Mouse (Mus musculus) CH12.LX (cell line): ENCODE data around the gene 2210017I01Rik. TPM values are rescaled to one million over a fixed set of nuclear protein-coding genes. Genes with fewer than 3 reads are reported as not detected.

Source experiments
- DNase-seq: peaks from one replicate; pipeline ENCODE4 v3.0.0-alpha.2; 2013; ENCODE audit errors: extremely low read depth
- H3K27ac ChIP-seq: 2 replicates; pipeline ENCODE4 v1.5.1; 2012; ENCODE audit warnings: low read depth, mild to moderate bottlenecking, control low read depth, moderate library complexity; ENCODE audit not compliant: insufficient read depth
- H3K27me3 ChIP-seq: replicated peaks from 2 replicates; pipeline ENCODE3; 2012; ENCODE audit warnings: inconsistent platforms
- H3K36me3 ChIP-seq, 2 experiments: replicated peaks in 1 of 2; 2 replicates each; pipeline versions ENCODE3 to v1.6.1; 2012; ENCODE audit warnings: inconsistent platforms in 1 of 2, low read length in 1 of 2, mild to moderate bottlenecking in 1 of 2, mixed read lengths in 1 of 2, moderate library complexity in 1 of 2; ENCODE audit not compliant: control insufficient read depth in 1 of 2, insufficient read depth in 1 of 2
- H3K4me1 ChIP-seq, 2 experiments: 2 replicates each; pipeline ENCODE4 v1.6.1; 2012; ENCODE audit warnings: inconsistent platforms in 1 of 2, moderate library complexity in 1 of 2; ENCODE audit not compliant: insufficient read depth in 2 of 2, control insufficient read depth in 1 of 2
- H3K4me2 ChIP-seq: 2 replicates; pipeline ENCODE4 v1.6.1; 2012; ENCODE audit warnings: low read depth, mild to moderate bottlenecking, control low read depth; ENCODE audit not compliant: poor library complexity, insufficient read depth, severe bottlenecking
- H3K4me3 ChIP-seq, 3 experiments: fragments of 150-350 bp in 1 of 3; sonication (generic) in 1 of 3; replicated peaks in 1 of 3; 2 replicates each; pipeline versions ENCODE3 to v1.5.1; 2011 to 2012; ENCODE audit warnings: low read depth in 2 of 3, low read length in 2 of 3, mild to moderate bottlenecking in 2 of 3, moderate library complexity in 2 of 3, control low read depth in 1 of 3, improper control_type of control experiment in 1 of 3, inconsistent platforms in 1 of 3, mixed read lengths in 1 of 3; ENCODE audit not compliant: poor library complexity in 1 of 3
- H3K79me2 ChIP-seq: replicated peaks from 2 replicates; pipeline ENCODE4 v1.6.1; 2012; ENCODE audit warnings: mild to moderate bottlenecking, moderate library complexity; ENCODE audit not compliant: control insufficient read depth, poor library complexity, insufficient read depth, severe bottlenecking; ENCODE audit errors: extremely low read depth
- H3K9ac ChIP-seq: 2 replicates; pipeline ENCODE4 v1.6.1; 2012; ENCODE audit warnings: low read depth, mild to moderate bottlenecking, control low read depth, moderate library complexity; ENCODE audit not compliant: insufficient read depth
- H3K9me3 ChIP-seq: replicated peaks from 2 replicates; pipeline ENCODE3; 2012; ENCODE audit warnings: low read length, inconsistent platforms, mixed read lengths
- CHD2 ChIP-seq: IDR thresholded peaks from 2 replicates; pipeline ENCODE4 v1.6.1; 2011; ENCODE audit warnings: low read length, improper control_type of control experiment
- CTCF ChIP-seq, 2 experiments: IDR thresholded peaks in 1 of 2; conservative IDR thresholded peaks in 1 of 2; 2 replicates each; pipeline ENCODE4 v1.5.1; 2011 to 2012; ENCODE audit warnings: low read depth in 2 of 2, low read length in 2 of 2, improper control_type of control experiment in 1 of 2, inconsistent platforms in 1 of 2, mild to moderate bottlenecking in 1 of 2, moderate library complexity in 1 of 2
- JUN ChIP-seq: IDR thresholded peaks from 2 replicates; pipeline ENCODE4 v1.6.1; 2011; ENCODE audit warnings: low read depth, mild to moderate bottlenecking, low read length, improper control_type of control experiment, moderate library complexity; ENCODE audit not compliant: insufficient read depth
- MXI1 ChIP-seq: IDR thresholded peaks from 2 replicates; pipeline ENCODE4 v1.6.1; 2011; ENCODE audit warnings: mild to moderate bottlenecking, low read depth, low read length, improper control_type of control experiment
- NELFE ChIP-seq: IDR thresholded peaks from 2 replicates; pipeline ENCODE4 v1.6.1; 2011; ENCODE audit warnings: low read depth, low read length, improper control_type of control experiment
- NRF1 ChIP-seq: IDR thresholded peaks from 2 replicates; pipeline ENCODE4 v1.6.1; 2014; ENCODE audit warnings: low read depth, mild to moderate bottlenecking, inconsistent platforms, low read length, improper control_type of control experiment, moderate library complexity
- PAX5 ChIP-seq: IDR thresholded peaks from 2 replicates; pipeline ENCODE4 v1.6.1; 2012; ENCODE audit warnings: low read length, inconsistent platforms, mixed read lengths
- POLR2A ChIP-seq: IDR thresholded peaks from 2 replicates; pipeline ENCODE4 v1.6.1; 2011; ENCODE audit warnings: low read depth, mild to moderate bottlenecking, improper control_type of control experiment, low read length
- RAD21 ChIP-seq: IDR thresholded peaks from 2 replicates; pipeline ENCODE4 v1.6.1; 2011; ENCODE audit warnings: low read depth, mild to moderate bottlenecking, low read length, improper control_type of control experiment, moderate library complexity
- SMC3 ChIP-seq: IDR thresholded peaks from 2 replicates; pipeline ENCODE4 v1.6.1; 2011; ENCODE audit warnings: low read depth, low read length, improper control_type of control experiment
- TCF12 ChIP-seq: IDR thresholded peaks from 2 replicates; pipeline ENCODE4 v1.6.1; 2014; ENCODE audit warnings: low read depth, mild to moderate bottlenecking, inconsistent platforms, low read length, improper control_type of control experiment
- UBTF ChIP-seq: IDR thresholded peaks from 2 replicates; pipeline ENCODE4 v1.6.1; 2012; ENCODE audit warnings: low read depth, mild to moderate bottlenecking, inconsistent platforms, low read length, improper control_type of control experiment, moderate library complexity
- ZC3H11A ChIP-seq: IDR thresholded peaks from 2 replicates; pipeline ENCODE4 v1.6.1; 2012; ENCODE audit warnings: low read depth, mild to moderate bottlenecking, inconsistent platforms, low read length, improper control_type of control experiment
- ZKSCAN1 ChIP-seq: IDR thresholded peaks from 2 replicates; pipeline ENCODE4 v1.6.1; 2012; ENCODE audit warnings: low read depth, inconsistent platforms, low read length, improper control_type of control experiment, borderline replicate concordance
- ZNF384 ChIP-seq: IDR thresholded peaks from 2 replicates; pipeline ENCODE4 v1.6.1; 2012; ENCODE audit warnings: low read depth, low read length, improper control_type of control experiment, inconsistent platforms
- dilution Hi-C: fragments of 300-500 bp; cut with MboI; formaldehyde crosslinking; loops from 2 replicates; pipeline ENCODE4 v1.14.3; 2020; ENCODE audit warnings: low sequenced_read_pairs; ENCODE audit not compliant: extremely low pct_unique_long_range_greater_than_20kb, extremely low pct_ligation_motif_present
- in situ Hi-C: fragments of 300-500 bp; cut with MboI; formaldehyde crosslinking; loops from 3 replicates; pipeline ENCODE4 v1.14.3; 2019; ENCODE audit warnings: low sequenced_read_pairs, low pct_ligation_motif_present, low pct_unique_long_range_greater_than_20kb, mixed read lengths
- polyA plus RNA-seq: library from polyadenylated mRNA; unstranded; fragments of >175 nt; gene quantifications from 2 replicates; pipeline ENCODE4 v1.2.1, GENCODE M21; 2012; ENCODE audit warnings: low read depth; ENCODE audit not compliant: insufficient read length
- total RNA-seq, 2 experiments: library from RNA; depleted of rRNA; stranded (reverse); fragments of 300-350 nt in 1 of 2; fragments of >200 nt in 1 of 2; gene quantifications; 2 replicates each; pipeline ENCODE4 v1.2.3; 2012 to 2014

Gene 2210017I01Rik
- total and polyA plus RNA-seq, 3 experiments, result not detected

DNA sequence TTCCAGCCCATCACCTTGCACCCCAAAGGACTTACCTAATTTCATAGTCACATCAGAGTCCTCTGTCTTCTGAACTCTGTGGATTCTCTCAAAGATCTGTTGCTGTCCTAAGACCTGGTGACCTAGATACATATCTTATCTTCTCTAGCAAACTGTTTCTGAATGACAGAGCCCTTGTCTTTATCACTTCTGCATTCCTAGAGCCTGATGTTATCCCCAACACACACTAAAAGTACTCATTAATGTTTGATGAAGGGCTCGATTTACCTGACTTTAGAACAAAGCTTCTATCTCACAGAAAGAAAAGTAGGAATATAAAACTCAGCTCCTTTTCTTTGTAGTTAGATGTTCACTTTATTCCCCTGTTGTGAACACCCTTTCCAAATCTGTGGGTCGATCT is 14.3 kb upstream of the 2210017I01Rik start, which contains the start of gene Lce6a:
Gene Lce6a, minus strand, starts transcription at position 101 of the 400 bp plus-strand sequence.
- no peak within 1 kb of the TSS for H3K9ac ChIP-seq
- H3K4me3 ChIP-seq, result no peak within 1 kb of the TSS
- no peaks in the 10 kb centered on the region for H3K79me2 ChIP-seq
- H3K9me3 ChIP-seq, result no peaks in the 10 kb centered on the region
- no peaks in the 10 kb centered on the region for H3K4me1 ChIP-seq
- DNase-seq, result no peak
- H3K36me3 ChIP-seq, result no peaks in the 10 kb centered on the region
- no peak within 1 kb of the TSS for H3K4me2 ChIP-seq
- no peak within 1 kb of the TSS for H3K27ac ChIP-seq
- TF ChIP-seq PAX5, result no peak
- TF ChIP-seq RAD21, result no peak
- in situ Hi-C loops, result no loop called here
- no peaks in the 10 kb centered on the region for H3K27me3 ChIP-seq
- dilution Hi-C loops, result no loop called here

DNA sequence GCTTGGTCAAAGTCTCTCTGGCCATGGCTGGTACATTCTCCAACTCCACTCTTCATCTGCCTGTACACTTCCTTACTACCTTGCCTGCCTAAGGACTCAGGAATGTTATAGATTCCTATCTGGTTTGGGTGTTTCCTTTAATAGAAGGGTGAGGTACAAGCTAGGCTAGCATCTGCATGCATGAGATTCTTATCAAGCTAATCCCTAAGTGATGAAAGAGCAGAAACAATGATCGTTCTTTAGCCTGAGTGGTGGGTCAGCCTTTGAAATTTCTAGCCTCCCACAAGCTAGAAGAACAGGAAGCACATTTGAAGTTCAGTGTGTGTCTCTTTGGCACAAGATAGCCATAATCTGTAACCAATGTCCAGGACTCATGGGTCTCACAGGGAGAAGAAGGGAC is 2.5 kb upstream of the 2210017I01Rik start:
- no peaks in the 10 kb centered on the region for H3K27me3 ChIP-seq
- no peaks in the 10 kb centered on the region for H3K79me2 ChIP-seq
- no peaks in the 10 kb centered on the region for H3K9me3 ChIP-seq
- H3K27ac ChIP-seq, result no peak overlapping the region
- no peak for DNase-seq
- H3K4me3 ChIP-seq, result no peak overlapping the region
- no peak overlapping the region for H3K4me2 ChIP-seq
- no peak overlapping the region for H3K9ac ChIP-seq
- TF ChIP-seq ZKSCAN1, result no peak
- TF ChIP-seq SMC3, result no peak
- TF ChIP-seq UBTF, result no peak
- TF ChIP-seq MXI1, result no peak
- no peak for TF ChIP-seq CHD2
- no peak for TF ChIP-seq ZC3H11A
- no peak for TF ChIP-seq NRF1
- no peak for TF ChIP-seq NELFE
- no peak for TF ChIP-seq TCF12
- no peak for TF ChIP-seq JUN
- TF ChIP-seq ZNF384, result no peak
- in situ Hi-C loops, result no loop called here
- dilution Hi-C loops, result no loop called here
- no peaks in the 10 kb centered on the region for H3K4me1 ChIP-seq
- H3K36me3 ChIP-seq, result no peaks in the 10 kb centered on the region

GRCm38 (mm10) chr3:92602169-92602568 is 5.1 kb downstream of the 2210017I01Rik start:
- H3K4me3 ChIP-seq, result no peak overlapping the region
- TF ChIP-seq CTCF (conservative IDR thresholded peaks at IDR 0.05 in 1 of 2, IDR thresholded peaks at IDR 0.05 in 1 of 2; ENCODE audit: low read depth in 2 of 2, low read length in 2 of 2) (peak in 1 of 2 experiments; percentile 40; a peak in 2 of 4 replicates), SMC3 (peak; percentile 6; the same call in 1 of the 2 replicates), POLR2A (no peak), RAD21 (peak; percentile 24), ZKSCAN1 (no peak)
- DNase-seq, result peak; percentile 46
- no peak overlapping the region for H3K9ac ChIP-seq
- H3K4me1 ChIP-seq, result no peaks in the 10 kb centered on the region
- H3K79me2 ChIP-seq, result no peaks in the 10 kb centered on the region
- no peak overlapping the region for H3K4me2 ChIP-seq
- no peak overlapping the region for H3K27ac ChIP-seq
- dilution Hi-C loops, result no loop called here
- in situ Hi-C loops, result no loop called here
- no peaks in the 10 kb centered on the region for H3K9me3 ChIP-seq
- no peaks in the 10 kb centered on the region for H3K36me3 ChIP-seq
- no peaks in the 10 kb centered on the region for H3K27me3 ChIP-seq
